Mouse (Mus musculus): ENCODE measurements around the gene Kcnj12. TPM values are rescaled to one million over a fixed set of nuclear protein-coding genes. Genes with fewer than 3 reads are reported as not detected.

Gene Kcnj12
- polyA plus RNA-seq, 1 experiment = 12.5 TPM

DNA sequence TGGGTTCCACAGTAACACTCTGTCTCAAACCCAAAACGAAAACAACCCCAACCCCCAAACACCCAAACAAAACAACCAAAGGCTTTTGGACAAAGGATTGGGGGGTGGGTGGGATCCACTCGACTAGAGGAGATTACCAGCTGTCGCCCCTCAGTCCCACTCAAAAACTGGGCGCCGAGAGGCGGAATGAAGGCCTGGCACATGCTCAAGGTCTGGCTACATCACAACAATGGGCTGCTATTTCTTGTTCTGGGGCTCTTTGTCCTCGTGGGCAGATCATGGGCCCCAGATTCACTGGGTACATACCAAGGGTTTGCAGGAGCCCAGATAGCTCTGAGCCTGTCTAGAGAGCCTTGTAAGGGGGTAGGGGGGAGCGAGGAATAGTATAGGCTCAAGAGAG, 19.6 kb upstream of the Kcnj12 start:
- Histone ChIP-seq H3K4me3 (no peak overlapping the region), H3K4me2 (ENCODE audit: low read depth) (no peak overlapping the region), H3ac (ENCODE audit: control insufficient read depth, insufficient read length) (no peak overlapping the region), H3K79me2 (ENCODE audit: control insufficient read depth, insufficient read depth) (no peaks in the 10 kb centered on the region), H3K36me3 (ENCODE audit: control insufficient read depth, insufficient read depth) (no peaks in the 10 kb centered on the region), H3K27me3 (ENCODE audit: control insufficient read depth, insufficient read depth, insufficient read length) (peaks cover 15% of the 10 kb centered on the region)
- TF ChIP-seq TCF12 (IDR thresholded peaks at IDR 0.05; ENCODE audit: insufficient read depth, poor library complexity, severe bottlenecking) = no peak
- no peak for TF ChIP-seq E2F4 (IDR thresholded peaks at IDR 0.05; ENCODE audit: insufficient read depth)
- TF ChIP-seq MYOD1 (IDR thresholded peaks at IDR 0.05; ENCODE audit: control insufficient read depth in 1 of 3, insufficient read length in 2 of 3, low read depth in 2 of 3) = no peak
- no peak for TF ChIP-seq TCF3 (IDR thresholded peaks at IDR 0.05; ENCODE audit: insufficient read length, low read depth)
- TF ChIP-seq CEBPB (IDR thresholded peaks at IDR 0.05; ENCODE audit: insufficient read depth, poor library complexity, severe bottlenecking) = no peak
- TF ChIP-seq MAX (IDR thresholded peaks at IDR 0.05; ENCODE audit: low read depth) = no peak
- no peak for TF ChIP-seq SRF (IDR thresholded peaks at IDR 0.05; ENCODE audit: control insufficient read depth, insufficient read length, low read depth)
- no peak for TF ChIP-seq POLR2AphosphoS2 (IDR thresholded peaks at IDR 0.05; ENCODE audit: insufficient read length, low read depth)
- TF ChIP-seq POLR2A (IDR thresholded peaks at IDR 0.05; ENCODE audit: insufficient read length, low read depth) = no peak
- no peak for TF ChIP-seq REST (IDR thresholded peaks at IDR 0.05; ENCODE audit: insufficient read depth, insufficient read length)
- no peak for TF ChIP-seq MYOG (IDR thresholded peaks at IDR 0.05; ENCODE audit: control insufficient read depth in 1 of 3, insufficient read depth in 1 of 3, insufficient read length in 2 of 3, low read depth in 2 of 3)
- no peak for TF ChIP-seq USF1 (IDR thresholded peaks at IDR 0.05; ENCODE audit: low read depth)

GRCm38 (mm10) chr11:61004046-61004445, 18.3 kb upstream of the Kcnj12 start:
- no peak overlapping the region for H3K4me2 ChIP-seq (ENCODE audit: low read depth)
- H3K27me3 ChIP-seq (ENCODE audit: control insufficient read depth, insufficient read depth, insufficient read length) = peaks cover 15% of the 10 kb centered on the region
- H3K79me2 ChIP-seq (ENCODE audit: control insufficient read depth, insufficient read depth) = no peaks in the 10 kb centered on the region
- H3K36me3 ChIP-seq (ENCODE audit: control insufficient read depth, insufficient read depth) = no peaks in the 10 kb centered on the region
- H3K4me3 ChIP-seq = no peak overlapping the region
- no peak overlapping the region for H3ac ChIP-seq (ENCODE audit: control insufficient read depth, insufficient read length)
- TF ChIP-seq MYOG (IDR thresholded peaks at IDR 0.05; ENCODE audit: control insufficient read depth in 1 of 3, insufficient read depth in 1 of 3, insufficient read length in 2 of 3, low read depth in 2 of 3) (no peak), REST (IDR thresholded peaks at IDR 0.05; ENCODE audit: insufficient read depth, insufficient read length) (no peak), MAX (IDR thresholded peaks at IDR 0.05; ENCODE audit: low read depth) (no peak), SRF (IDR thresholded peaks at IDR 0.05; ENCODE audit: control insufficient read depth, insufficient read length, low read depth) (no peak), TCF12 (IDR thresholded peaks at IDR 0.05; ENCODE audit: insufficient read depth, poor library complexity, severe bottlenecking) (no peak), MYOD1 (IDR thresholded peaks at IDR 0.05; ENCODE audit: control insufficient read depth in 1 of 3, insufficient read length in 2 of 3, low read depth in 2 of 3) (no peak), E2F4 (IDR thresholded peaks at IDR 0.05; ENCODE audit: insufficient read depth) (no peak), POLR2A (IDR thresholded peaks at IDR 0.05; ENCODE audit: insufficient read length, low read depth) (no peak), CEBPB (IDR thresholded peaks at IDR 0.05; ENCODE audit: insufficient read depth, poor library complexity, severe bottlenecking) (no peak), TCF3 (IDR thresholded peaks at IDR 0.05; ENCODE audit: insufficient read length, low read depth) (no peak), USF1 (IDR thresholded peaks at IDR 0.05; ENCODE audit: low read depth) (no peak)

DNA sequence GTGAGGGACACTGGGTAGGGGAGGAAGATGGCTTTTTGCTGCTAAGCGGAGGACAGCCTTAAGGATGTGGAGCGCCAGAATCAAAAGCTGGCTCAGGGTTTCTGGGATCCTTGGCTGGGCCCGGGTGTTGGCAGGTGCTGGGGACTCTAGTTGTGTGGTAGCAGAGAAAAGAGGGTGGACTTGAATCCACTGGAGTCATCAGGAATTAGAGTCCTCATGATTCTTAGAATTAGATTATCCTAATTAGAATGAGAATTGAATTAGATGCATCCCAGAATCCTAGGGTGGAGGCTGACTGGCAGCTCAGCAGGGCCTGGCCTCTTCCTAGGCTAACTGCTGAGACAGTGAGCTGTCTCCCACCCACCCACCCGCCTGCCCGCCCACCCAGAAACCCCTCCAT, 17.6 kb upstream of the Kcnj12 start:
- H3K79me2 ChIP-seq (ENCODE audit: control insufficient read depth, insufficient read depth) = no peaks in the 10 kb centered on the region
- H3K4me3 ChIP-seq = no peak overlapping the region
- no peak overlapping the region for H3K4me2 ChIP-seq (ENCODE audit: low read depth)
- H3K36me3 ChIP-seq (ENCODE audit: control insufficient read depth, insufficient read depth) = no peaks in the 10 kb centered on the region
- no peak overlapping the region for H3ac ChIP-seq (ENCODE audit: control insufficient read depth, insufficient read length)
- peaks cover 15% of the 10 kb centered on the region for H3K27me3 ChIP-seq (ENCODE audit: control insufficient read depth, insufficient read depth, insufficient read length)
- no peak for TF ChIP-seq E2F4 (IDR thresholded peaks at IDR 0.05; ENCODE audit: insufficient read depth)
- TF ChIP-seq TCF3 (IDR thresholded peaks at IDR 0.05; ENCODE audit: insufficient read length, low read depth) = no peak
- TF ChIP-seq CEBPB (IDR thresholded peaks at IDR 0.05; ENCODE audit: insufficient read depth, poor library complexity, severe bottlenecking) = no peak
- no peak for TF ChIP-seq MYOG (IDR thresholded peaks at IDR 0.05; ENCODE audit: control insufficient read depth in 1 of 3, insufficient read depth in 1 of 3, insufficient read length in 2 of 3, low read depth in 2 of 3)
- no peak for TF ChIP-seq MYOD1 (IDR thresholded peaks at IDR 0.05; ENCODE audit: control insufficient read depth in 1 of 3, insufficient read length in 2 of 3, low read depth in 2 of 3)
- no peak for TF ChIP-seq SRF (IDR thresholded peaks at IDR 0.05; ENCODE audit: control insufficient read depth, insufficient read length, low read depth)
- TF ChIP-seq POLR2A (IDR thresholded peaks at IDR 0.05; ENCODE audit: insufficient read length, low read depth) = no peak
- no peak for TF ChIP-seq MAX (IDR thresholded peaks at IDR 0.05; ENCODE audit: low read depth)
- no peak for TF ChIP-seq TCF12 (IDR thresholded peaks at IDR 0.05; ENCODE audit: insufficient read depth, poor library complexity, severe bottlenecking)
- no peak for TF ChIP-seq USF1 (IDR thresholded peaks at IDR 0.05; ENCODE audit: low read depth)

GRCm38 (mm10) chr11:61005345-61005744, 17.0 kb upstream of the Kcnj12 start:
- H3K27me3 ChIP-seq (ENCODE audit: control insufficient read depth, insufficient read depth, insufficient read length) = peaks cover 14% of the 10 kb centered on the region
- H3K4me3 ChIP-seq = no peak overlapping the region
- no peak overlapping the region for H3K4me2 ChIP-seq (ENCODE audit: low read depth)
- H3K79me2 ChIP-seq (ENCODE audit: control insufficient read depth, insufficient read depth) = no peaks in the 10 kb centered on the region
- no peak overlapping the region for H3ac ChIP-seq (ENCODE audit: control insufficient read depth, insufficient read length)
- TF ChIP-seq MAX (IDR thresholded peaks at IDR 0.05; ENCODE audit: low read depth) (no peak), CEBPB (IDR thresholded peaks at IDR 0.05; ENCODE audit: insufficient read depth, poor library complexity, severe bottlenecking) (no peak), TCF12 (IDR thresholded peaks at IDR 0.05; ENCODE audit: insufficient read depth, poor library complexity, severe bottlenecking) (no peak), POLR2AphosphoS2 (IDR thresholded peaks at IDR 0.05; ENCODE audit: insufficient read length, low read depth) (no peak), USF1 (IDR thresholded peaks at IDR 0.05; ENCODE audit: low read depth) (no peak), TCF3 (IDR thresholded peaks at IDR 0.05; ENCODE audit: insufficient read length, low read depth) (no peak), SRF (IDR thresholded peaks at IDR 0.05; ENCODE audit: control insufficient read depth, insufficient read length, low read depth) (no peak)
- no peaks in the 10 kb centered on the region for H3K36me3 ChIP-seq (ENCODE audit: control insufficient read depth, insufficient read depth)
